Comparison of ENCODE assay signal across 30 mouse cellular contexts in the genomic region with DNA sequence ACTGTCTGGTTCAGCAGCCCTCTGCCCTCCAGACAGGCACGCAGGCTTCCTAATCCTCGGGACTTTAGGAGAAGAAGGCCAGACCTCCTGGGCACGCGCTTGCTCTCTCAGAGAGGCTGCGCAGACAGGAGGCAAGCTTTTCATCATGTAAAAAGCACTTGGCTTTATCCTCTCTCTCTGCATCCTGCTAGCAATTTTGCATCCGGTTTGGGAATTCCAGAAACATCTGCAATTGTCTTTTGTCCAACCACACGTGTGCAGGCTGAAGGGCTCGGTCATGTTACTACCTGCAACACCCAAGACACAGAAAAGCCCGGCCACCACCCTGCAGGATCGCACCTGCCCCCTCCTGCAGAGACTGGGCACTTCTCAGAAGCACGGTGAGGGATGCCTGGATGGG.
A peak's percentile ranks its signal among the peaks of the same experiment; 100 is the strongest.
DNase-seq lines count a peak whose midpoint lies in the region; ATAC-seq lines count a peak whose summit lies in the region.
"Had no signal": no experiment of that assay in that cellular context is flagged by ENCODE, and none has a peak within 500 bp of the region (broad histone marks: within the 10 kb centered on the region; RNA-seq: fewer than 3 reads in every experiment).

No protein-coding gene starts in this region.

- no peak overlapping the region for H3K27ac ChIP-seq in intestine, embryonic 16.5 days (ENCODE audit: low read length)
- H3K27ac ChIP-seq in intestine, embryonic 15.5 days: no peak overlapping the region
- peak overlapping the region; percentile 72 for H3K27ac ChIP-seq in embryonic facial prominence, embryonic 10.5 days (replicated peaks)
- no peak overlapping the region for H3K27ac ChIP-seq in stomach, embryonic 16.5 days (ENCODE audit: low read length)
- H3K27ac ChIP-seq: embryonic facial prominence, embryonic 12.5 days; forebrain, embryonic 13.5 days; heart, embryonic 13.5 days; left cerebral cortex, adult 2 months; limb, embryonic 15.5 days; liver, embryonic 13.5 days; neural tube, embryonic 13.5 days had no signal

- no peak overlapping the region for H3K4me2 ChIP-seq in intestine, embryonic 16.5 days (ENCODE audit: low read depth, low read length)
- H3K4me2 ChIP-seq in intestine, embryonic 15.5 days (replicated peaks): no peak overlapping the region
- H3K4me2 ChIP-seq in stomach, embryonic 16.5 days (ENCODE audit: low read depth, low read length): no peak overlapping the region
- H3K4me2 ChIP-seq: embryonic facial prominence, embryonic 12.5 days; forebrain, embryonic 13.5 days; heart, embryonic 13.5 days; limb, embryonic 15.5 days; liver, embryonic 13.5 days; neural tube, embryonic 13.5 days had no signal

- ATAC-seq in intestine, embryonic 16.5 days: no peak
- no peak for ATAC-seq in intestine, embryonic 15.5 days
- 0 out of 2 replicates have a peak, but pooled peaks have one; percentile 25 for ATAC-seq in stomach, embryonic 16.5 days (ENCODE audit: insufficient read depth, low FRiP score)
- ATAC-seq in frontal cortex, adult (ENCODE audit: low TSS enrichment): no peak
- ATAC-seq: activated CD4-positive, CD25-positive, alpha-beta regulatory T cell, adult 4 months; forebrain, embryonic 13.5 days; hindbrain, embryonic 16.5 days; midbrain, embryonic 16.5 days had no signal

- H3K27me3 ChIP-seq in intestine, embryonic 16.5 days (replicated peaks; ENCODE audit: control insufficient read depth, insufficient read depth, low read length): no peaks in the 10 kb centered on the region
- H3K27me3 ChIP-seq in intestine, embryonic 15.5 days (replicated peaks): no peaks in the 10 kb centered on the region
- H3K27me3 ChIP-seq in embryonic facial prominence, embryonic 10.5 days (replicated peaks; ENCODE audit: low read depth, poor library complexity, severe bottlenecking): no peaks in the 10 kb centered on the region
- no peaks in the 10 kb centered on the region for H3K27me3 ChIP-seq in stomach, embryonic 16.5 days (ENCODE audit: control insufficient read depth, insufficient read depth, low read length)
- H3K27me3 ChIP-seq: CH12.LX; embryonic facial prominence, embryonic 12.5 days; forebrain, embryonic 13.5 days; limb, embryonic 15.5 days; liver, embryonic 13.5 days; neural tube, embryonic 13.5 days had no signal

- H3K9me3 ChIP-seq in intestine, embryonic 16.5 days (ENCODE audit: control insufficient read depth, low read length): no peaks in the 10 kb centered on the region
- H3K9me3 ChIP-seq in intestine, embryonic 15.5 days: no peaks in the 10 kb centered on the region
- H3K9me3 ChIP-seq in embryonic facial prominence, embryonic 10.5 days: no peaks in the 10 kb centered on the region
- no peaks in the 10 kb centered on the region for H3K9me3 ChIP-seq in stomach, embryonic 16.5 days (replicated peaks; ENCODE audit: control insufficient read depth, low read length)
- H3K9me3 ChIP-seq: embryonic facial prominence, embryonic 12.5 days; forebrain, embryonic 13.5 days; heart, embryonic 13.5 days; limb, embryonic 15.5 days; liver, embryonic 13.5 days; neural tube, embryonic 13.5 days had no signal

- H3K4me3 ChIP-seq in intestine, embryonic 16.5 days (ENCODE audit: low read length): no peak overlapping the region
- no peak overlapping the region for H3K4me3 ChIP-seq in intestine, embryonic 15.5 days (replicated peaks)
- H3K4me3 ChIP-seq in embryonic facial prominence, embryonic 10.5 days: no peak overlapping the region
- no peak overlapping the region for H3K4me3 ChIP-seq in stomach, embryonic 16.5 days (replicated peaks; ENCODE audit: low read length)
- H3K4me3 ChIP-seq: embryonic facial prominence, embryonic 12.5 days; erythroblast, embryonic 14.5 days; forebrain, embryonic 13.5 days; heart, embryonic 13.5 days; left cerebral cortex, adult 2 months; limb, embryonic 15.5 days; liver, embryonic 13.5 days; myocyte; neural tube, embryonic 13.5 days had no signal

- peak; percentile 40 for DNase-seq in 3134 (ENCODE audit: extremely low read depth, insufficient read length, low spot score)
- no peak for DNase-seq in embryonic facial prominence, embryonic 10.5 days (ENCODE audit: low spot score)
- DNase-seq: adrenal gland, adult 2 months; cerebellum, adult 8-10 months; cerebellum, postnatal 36 days; gastrocnemius, postnatal 14 days; heart, postnatal 10 days; kidney, adult 8-10 months; kidney, postnatal 14 days; liver, embryonic 13.5 days; lung, adult 18-20 months; lung, postnatal 14 days; right cerebral cortex, postnatal 4 days; thymus, postnatal 4 days had no signal

- 61% methylated on average over 11 of the region's 11 CpGs for WGBS in intestine, embryonic 16.5 days
- 53% methylated on average over 11 of the region's 11 CpGs for WGBS in intestine, embryonic 15.5 days
- 69% methylated on average over 11 of the region's 11 CpGs for WGBS in embryonic facial prominence, embryonic 10.5 days
- WGBS in stomach, embryonic 16.5 days: 50% methylated on average over 11 of the region's 11 CpGs

- peaks cover 32% of the 10 kb centered on the region for H3K4me1 ChIP-seq in intestine, embryonic 16.5 days (ENCODE audit: control insufficient read depth, insufficient read depth, low read length)
- peaks cover 27% of the 10 kb centered on the region for H3K4me1 ChIP-seq in intestine, embryonic 15.5 days (replicated peaks)
- H3K4me1 ChIP-seq in embryonic facial prominence, embryonic 10.5 days: peaks cover 71% of the 10 kb centered on the region
- H3K4me1 ChIP-seq in stomach, embryonic 16.5 days (ENCODE audit: control insufficient read depth, insufficient read depth, low read length): peaks cover 26% of the 10 kb centered on the region

- H3K36me3 ChIP-seq in intestine, embryonic 16.5 days (ENCODE audit: control insufficient read depth, insufficient read depth, low read length): no peaks in the 10 kb centered on the region
- H3K36me3 ChIP-seq in intestine, embryonic 15.5 days: no peaks in the 10 kb centered on the region
- no peaks in the 10 kb centered on the region for H3K36me3 ChIP-seq in embryonic facial prominence, embryonic 10.5 days (replicated peaks)
- no peaks in the 10 kb centered on the region for H3K36me3 ChIP-seq in stomach, embryonic 16.5 days (ENCODE audit: control insufficient read depth, insufficient read depth, low read length)
- H3K36me3 ChIP-seq: embryonic facial prominence, embryonic 12.5 days; heart, embryonic 13.5 days; limb, embryonic 15.5 days; liver, embryonic 13.5 days; neural tube, embryonic 13.5 days had no signal

- 0 out of 2 replicates have a peak overlapping the region, but pooled peaks have one; percentile 7 for H3K9ac ChIP-seq in intestine, embryonic 16.5 days (ENCODE audit: low read depth, low read length)
- H3K9ac ChIP-seq in intestine, embryonic 15.5 days: no peak overlapping the region
- no peak overlapping the region for H3K9ac ChIP-seq in stomach, embryonic 16.5 days (ENCODE audit: low read length)
- H3K9ac ChIP-seq: embryonic facial prominence, embryonic 12.5 days; forebrain, embryonic 13.5 days; heart, embryonic 13.5 days; limb, embryonic 15.5 days; liver, embryonic 13.5 days; neural tube, embryonic 13.5 days had no signal
